Mouse (Mus musculus) thymus, postnatal 4 days (tissue): ENCODE measurements around the gene Dusp5.

ENCODE experiments used
- DNase-seq: peaks from one replicate; pipeline ENCODE4 v3.0.0; 2021

The Dusp5 gene

GRCm38 (mm10) chr19:53550972-53551371 lies 22.1 kb downstream of the Dusp5 start:
- no peak for DNase-seq

GRCm38 (mm10) chr19:53552216-53552786 lies 23.4 kb downstream of the Dusp5 start:
- no peak for DNase-seq

- no peak for DNase-seq
Measured at GRCm38 (mm10) chr19:53552795-53553194, 23.9 kb downstream of the Dusp5 start.

GRCm38 (mm10) chr19:53554402-53554801 lies 25.5 kb downstream of the Dusp5 start:
- no peak for DNase-seq

GRCm38 (mm10) chr19:53554981-53555616 lies 26.2 kb downstream of the Dusp5 start:
- no peak for DNase-seq

GRCm38 (mm10) chr19:53556841-53557240 lies 27.9 kb downstream of the Dusp5 start:
- DNase-seq = no peak

- DNase-seq = peak; percentile 69
Measured at GRCm38 (mm10) chr19:53557267-53557936, 28.5 kb downstream of the Dusp5 start.

GRCm38 (mm10) chr19:53560436-53560835 lies 31.5 kb downstream of the Dusp5 start:
- DNase-seq = no peak

- DNase-seq = no peak
Measured at GRCm38 (mm10) chr19:53564174-53564573, 35.3 kb downstream of the Dusp5 start.

- no peak for DNase-seq
Measured at GRCm38 (mm10) chr19:53565565-53566277, 36.8 kb downstream of the Dusp5 start.

- DNase-seq = no peak
Measured at GRCm38 (mm10) chr19:53567864-53568263, 39.0 kb downstream of the Dusp5 start.

GRCm38 (mm10) chr19:53568553-53568952 lies 39.6 kb downstream of the Dusp5 start:
- DNase-seq = no peak

GRCm38 (mm10) chr19:53571056-53571455 lies 42.1 kb downstream of the Dusp5 start:
- no peak for DNase-seq

- DNase-seq = peak; percentile 5
Measured at GRCm38 (mm10) chr19:53571501-53572428, 42.9 kb downstream of the Dusp5 start.

- DNase-seq = peak; percentile 1
Measured at GRCm38 (mm10) chr19:53572607-53573006, 43.7 kb downstream of the Dusp5 start.

GRCm38 (mm10) chr19:53573151-53573550 lies 44.2 kb downstream of the Dusp5 start:
- DNase-seq = peak; percentile 6

- DNase-seq = no peak
Measured at GRCm38 (mm10) chr19:53574131-53574530, 45.2 kb downstream of the Dusp5 start.

GRCm38 (mm10) chr19:53574546-53574945 lies 45.6 kb downstream of the Dusp5 start:
- peak; percentile 2 for DNase-seq

GRCm38 (mm10) chr19:53575296-53576010 lies 46.5 kb downstream of the Dusp5 start:
- DNase-seq = peak; percentile 4

GRCm38 (mm10) chr19:53576061-53576460 lies 47.2 kb downstream of the Dusp5 start:
- peak; percentile 2 for DNase-seq

- DNase-seq = peak; percentile 5
Measured at GRCm38 (mm10) chr19:53577025-53577800, 48.3 kb downstream of the Dusp5 start.
